Mouse (Mus musculus) activated CD4-positive, CD25-positive, alpha-beta regulatory T cell (primary cell): ENCODE data around the gene Drd2. TPM values are rescaled to one million over a fixed set of nuclear protein-coding genes. Genes with fewer than 3 reads are reported as not detected.

Source experiments
- polyA plus RNA-seq, 2 experiments: library from polyadenylated mRNA; unstranded; fragments of 100-300 nt; shearing (Covaris generic); gene quantifications; one replicate each; pipeline ENCODE4 v1.2.1; 2017

Drd2 gene
- polyA plus RNA-seq: under 1 TPM in 1 of 2 experiments, not detected in 1; 0.27 TPM

DNA sequence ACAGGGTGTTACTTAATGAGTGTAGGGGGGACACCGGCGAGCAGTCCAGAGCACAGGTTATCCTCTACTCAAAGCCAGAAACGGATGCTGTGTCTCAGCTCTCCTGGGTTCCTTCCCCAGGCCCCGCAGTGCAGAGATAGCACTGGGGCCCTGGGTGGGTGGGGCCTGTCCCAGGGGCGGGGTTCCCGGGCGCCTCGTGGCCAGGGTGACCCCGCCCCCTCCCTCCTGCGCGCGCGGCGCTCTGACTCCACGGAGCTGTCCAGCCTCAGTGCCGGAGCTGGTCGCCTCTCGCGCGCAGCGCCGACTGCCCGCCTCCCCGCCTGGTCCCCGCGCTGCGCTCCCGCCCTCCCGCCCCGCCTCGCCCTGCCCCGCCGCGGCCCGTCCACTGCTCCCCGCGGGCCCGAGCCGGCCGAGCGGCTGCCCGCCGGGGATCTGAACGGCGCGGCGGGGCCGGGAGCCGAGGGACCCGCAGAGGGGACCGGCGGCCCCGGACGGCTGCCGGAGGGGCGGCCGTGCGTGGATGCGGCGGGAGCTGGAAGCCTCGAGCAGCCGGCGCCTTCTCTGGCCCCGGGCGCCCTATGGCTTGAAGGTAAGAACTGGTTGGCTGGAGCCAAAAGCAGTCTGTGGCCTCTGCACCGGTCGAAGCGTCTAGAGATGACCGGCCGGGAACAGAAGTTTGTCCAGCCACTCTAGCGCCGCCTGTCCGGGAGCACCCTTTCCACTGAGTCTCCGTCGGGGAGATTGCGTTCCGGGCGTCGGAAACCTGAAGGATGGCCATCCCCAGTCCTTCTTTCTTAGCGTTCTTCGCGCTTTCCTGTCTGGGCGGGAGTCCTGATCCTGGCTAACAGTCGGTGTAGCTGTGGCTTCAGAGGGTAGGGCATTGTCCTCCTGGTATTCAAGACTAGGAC lies at the start of gene Drd2:
Gene Drd2, plus strand, starts transcription at position 492 of the 908 bp plus-strand sequence.

DNA sequence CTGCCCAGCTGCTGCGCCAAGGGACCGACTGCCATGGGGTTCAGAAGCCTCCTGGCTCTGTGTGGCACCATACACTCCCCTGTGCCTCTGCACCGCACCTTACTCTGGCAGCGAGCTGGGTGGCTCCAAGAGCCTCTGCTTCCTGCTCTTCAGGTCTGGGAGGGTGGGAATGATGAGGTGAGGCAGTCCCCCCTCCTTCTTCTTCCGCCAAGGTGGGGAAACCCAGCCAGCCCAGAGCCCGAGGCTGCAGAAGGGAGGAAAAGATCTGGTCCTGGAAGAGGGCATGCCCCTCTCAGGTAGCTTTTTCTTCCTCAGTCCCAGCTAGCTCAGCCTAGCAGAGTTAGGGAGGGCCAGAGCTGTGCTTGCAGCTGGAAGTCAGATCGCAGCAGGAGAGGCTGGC lies 86.5 kb downstream of the Drd2 start, which contains the start of gene Ankk1:
Gene Ankk1, minus strand, starts transcription at position 101 of the 400 bp plus-strand sequence.

Other genes starting within 250 kb of the Drd2 start
- not detected for gene Gm4894, start 90.1 kb upstream of the Drd2 start, polyA plus RNA-seq
- gene Ankk1, start 86.4 kb downstream of the Drd2 start, polyA plus RNA-seq: not detected
- gene Ttc12, start 145.6 kb downstream of the Drd2 start, polyA plus RNA-seq: under 1 TPM in 1 of 2 experiments, not detected in 1; 0.05 TPM